Mouse (Mus musculus): ENCODE measurements around the gene Ddn.
A peak's percentile ranks its signal among the peaks of the same experiment; 100 is the strongest.

The Ddn gene

DNA sequence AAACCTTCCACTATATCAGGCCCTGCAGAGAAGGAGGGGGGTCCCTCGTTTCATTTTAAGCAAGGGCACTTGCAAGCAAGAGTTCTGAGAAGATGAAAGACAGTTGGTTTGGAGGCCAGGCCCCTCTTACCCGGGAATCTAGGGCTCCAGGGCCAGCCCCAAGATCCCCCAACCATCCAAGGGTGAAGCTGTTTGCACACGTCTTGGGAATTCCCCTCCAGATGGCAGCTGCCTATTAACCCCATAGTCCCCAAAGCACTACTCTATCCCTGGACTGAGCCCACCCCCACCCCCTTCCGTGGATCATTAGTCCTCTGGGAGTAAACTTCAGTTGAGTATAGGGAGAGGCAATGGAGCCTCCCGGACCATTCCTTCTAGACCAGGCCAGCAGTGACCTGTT lies 33.8 kb downstream of the Ddn start:
- DNase-seq (ENCODE audit: low spot score in 2 of 2): no peak

- DNase-seq (ENCODE audit: low spot score in 2 of 2): no peak
Measured at GRCm38 (mm10) chr15:98774096-98774495, 35.2 kb downstream of the Ddn start.

DNA sequence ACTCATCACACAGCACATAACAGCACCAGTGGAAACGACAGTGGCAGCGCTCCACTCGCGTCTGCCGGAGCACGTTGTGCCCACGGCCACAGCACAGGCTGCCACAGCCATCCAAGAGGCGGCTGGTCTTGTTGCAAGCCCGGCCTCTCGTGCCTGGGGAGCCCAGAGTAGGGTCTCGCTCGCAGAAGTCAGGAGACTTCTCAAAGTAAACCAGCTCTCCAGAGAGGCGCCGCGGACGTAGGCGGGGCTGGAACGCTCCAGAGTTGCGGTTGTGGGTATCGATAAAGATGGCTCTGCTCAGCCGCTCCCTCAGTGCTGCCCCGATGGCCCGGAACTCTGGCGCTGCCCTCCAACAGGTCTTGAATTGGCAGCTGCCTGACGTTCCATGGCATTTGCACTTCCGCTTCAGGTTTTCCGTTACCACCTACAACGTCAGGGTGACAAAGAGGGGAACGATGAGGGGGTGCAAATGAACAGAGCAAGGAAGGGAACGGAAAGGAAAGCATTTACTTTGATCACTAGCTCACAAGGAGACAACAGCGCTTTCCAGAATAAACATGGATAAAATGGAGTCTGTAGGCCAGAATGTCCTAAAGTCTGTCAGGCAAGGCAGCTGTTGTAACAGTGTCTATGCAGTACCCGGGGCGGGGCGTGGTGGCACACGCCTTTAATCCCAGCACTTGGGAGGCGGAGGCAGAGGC lies 36.6 kb downstream of the Ddn start:
- no peak for DNase-seq (ENCODE audit: low spot score in 2 of 2)

DNA sequence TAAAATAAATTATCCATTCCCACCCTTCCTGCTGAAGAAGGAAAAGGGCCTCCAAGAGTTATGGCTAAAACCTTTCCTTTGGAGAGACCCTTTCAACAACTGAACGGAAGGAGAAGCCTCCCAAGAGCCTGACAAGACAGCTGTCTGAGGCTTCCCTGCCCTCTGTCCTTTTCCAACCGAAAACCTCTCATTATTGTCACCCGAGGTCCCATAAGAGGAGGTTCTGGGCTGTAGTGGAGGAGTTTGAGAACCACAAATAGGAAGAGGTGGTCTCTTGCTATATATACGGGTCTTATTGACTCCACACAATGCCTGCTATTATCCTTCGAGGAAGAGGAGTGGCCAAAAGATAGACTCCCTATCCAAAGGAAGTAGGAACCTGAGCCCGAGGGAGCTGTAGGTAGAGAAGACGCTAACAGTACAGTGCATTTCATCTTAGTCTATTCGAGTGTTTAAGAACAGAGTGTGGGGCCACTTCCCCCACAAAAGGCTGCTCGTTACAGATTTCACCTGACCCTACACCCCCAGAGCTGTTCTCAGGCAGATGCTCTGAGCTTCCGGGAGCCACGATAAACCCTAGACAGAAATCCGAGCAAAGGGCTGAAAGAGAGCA lies 37.4 kb downstream of the Ddn start:
- no peak for DNase-seq (ENCODE audit: low spot score in 2 of 2)

GRCm38 (mm10) chr15:98768259-98768658 lies 41.0 kb downstream of the Ddn start:
- DNase-seq (ENCODE audit: low spot score in 2 of 2): no peak

DNA sequence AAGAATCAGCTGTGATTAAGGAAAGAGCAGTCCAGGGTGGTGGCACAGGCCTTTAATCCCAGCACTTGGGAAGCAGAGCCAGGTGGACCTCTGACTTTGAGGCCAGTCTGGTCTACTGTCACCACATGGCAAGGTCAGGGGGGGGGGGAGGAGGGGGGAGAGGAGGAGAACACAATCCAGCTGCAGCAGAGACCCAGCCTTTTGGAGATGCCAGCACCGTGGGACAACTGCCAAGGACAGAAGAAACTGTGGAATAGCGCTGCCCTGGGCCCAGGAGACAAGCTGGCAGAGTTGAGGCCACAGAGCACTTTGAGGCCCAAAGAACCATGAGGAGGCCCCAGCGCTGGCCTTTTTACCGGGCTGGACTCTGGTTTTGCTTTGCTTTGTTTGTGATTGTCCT lies 43.4 kb downstream of the Ddn start:
- no peak for DNase-seq (ENCODE audit: low spot score in 2 of 2)

- DNase-seq (ENCODE audit: low spot score in 2 of 2): peak; percentile 96
Measured at GRCm38 (mm10) chr15:98762670-98763529, 46.4 kb downstream of the Ddn start, which contains the start of gene Arf3. TSS of gene Arf3 (minus strand) at chr15:98763214.

DNA sequence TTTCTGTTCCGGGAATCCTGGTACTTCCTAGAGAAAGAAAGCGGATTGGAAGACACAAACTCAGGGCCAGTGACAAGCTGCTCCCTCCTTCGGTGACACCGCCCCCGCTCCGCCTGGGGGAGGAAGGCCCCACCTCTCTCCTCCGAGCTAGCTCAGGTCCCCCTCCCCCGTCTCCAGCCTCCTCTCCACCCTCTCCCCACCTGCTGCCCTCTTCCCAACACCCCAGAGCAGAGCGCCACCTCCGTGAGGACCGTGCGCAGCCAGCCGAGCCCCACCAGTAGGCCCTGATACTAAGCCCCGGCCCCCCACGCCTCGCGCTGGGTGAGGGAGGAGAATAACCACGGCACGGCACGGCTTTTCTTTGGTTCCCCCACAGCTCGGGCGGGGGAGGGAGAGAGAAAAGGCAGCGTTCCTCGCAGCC lies 47.1 kb downstream of the Ddn start:
- DNase-seq (ENCODE audit: low spot score in 2 of 2): peak; percentile 62 to 64

GRCm38 (mm10) chr15:98754125-98754524 lies 55.2 kb downstream of the Ddn start:
- no peak for DNase-seq (ENCODE audit: low spot score in 2 of 2)

Measured in heart, adult 9 months (tissue).